Mouse (Mus musculus) lung, embryonic 16.5 days (tissue): ENCODE measurements around the gene Foxn3. TPM values are rescaled to one million over a fixed set of nuclear protein-coding genes. Genes with fewer than 3 reads are reported as not detected.

Experiments used
- ATAC-seq: fragments of 200-750 bp; cut with Nextera tagmentation; 2 replicates; pipeline ENCODE4 v1.8.0; 2017; ENCODE audit warnings: low read depth, mild to moderate bottlenecking, moderate library complexity
- H3K27ac ChIP-seq: fragments of 300-500 bp; sonication (generic); 2 replicates; pipeline ENCODE4 v1.5.1; 2014; ENCODE audit warnings: mild to moderate bottlenecking, control low read depth, low read length
- H3K27me3 ChIP-seq: fragments of 300-500 bp; sonication (generic); 2 replicates; pipeline ENCODE4 v1.6.1; 2014; ENCODE audit warnings: low read depth, low read length, mixed read lengths; ENCODE audit not compliant: control insufficient read depth, insufficient read depth
- H3K36me3 ChIP-seq: fragments of 300-500 bp; sonication (generic); 2 replicates; pipeline ENCODE4 v1.6.1; 2014; ENCODE audit warnings: low read length; ENCODE audit not compliant: control insufficient read depth, insufficient read depth
- H3K4me1 ChIP-seq: fragments of 300-500 bp; sonication (generic); replicated peaks from 2 replicates; pipeline ENCODE4 v1.6.1; 2014; ENCODE audit warnings: low read length, mixed read lengths; ENCODE audit not compliant: control insufficient read depth, insufficient read depth
- H3K4me2 ChIP-seq: fragments of 300-500 bp; sonication (generic); 2 replicates; pipeline ENCODE4 v1.6.1; 2014; ENCODE audit warnings: low read depth, low read length, control low read depth
- H3K4me3 ChIP-seq: fragments of 300-500 bp; sonication (generic); 2 replicates; pipeline ENCODE4 v1.5.1; 2014; ENCODE audit warnings: mild to moderate bottlenecking, low read length, control low read depth
- H3K9ac ChIP-seq: fragments of 300-500 bp; sonication (generic); 2 replicates; pipeline ENCODE4 v1.6.1; 2014; ENCODE audit warnings: low read length, control low read depth
- H3K9me3 ChIP-seq: fragments of 300-500 bp; sonication (generic); 2 replicates; pipeline ENCODE4 v1.6.1; 2016; ENCODE audit warnings: low read length; ENCODE audit not compliant: control insufficient read depth
- WGBS: fragments of 180-500 bp; shearing (Covaris S2); extraction: QIAGEN DNeasy Blood & Tissue Kit; methylation state at CpG from one replicate; pipeline ENCODE4 v1.1.7; 2014; 5-methylcytosine and 5-hydroxymethylcytosine counted together
- polyA plus RNA-seq: library from polyadenylated mRNA; unstranded; fragments of >200 nt; fragmentation: Nextera tagmentation; extraction: Ambion mirVana; gene quantifications from 2 replicates; pipeline ENCODE4 v1.2.1, GENCODE M21; 2015

The Foxn3 gene
- polyA plus RNA-seq, 1 experiment from 2014 or later = 60.8 TPM

DNA sequence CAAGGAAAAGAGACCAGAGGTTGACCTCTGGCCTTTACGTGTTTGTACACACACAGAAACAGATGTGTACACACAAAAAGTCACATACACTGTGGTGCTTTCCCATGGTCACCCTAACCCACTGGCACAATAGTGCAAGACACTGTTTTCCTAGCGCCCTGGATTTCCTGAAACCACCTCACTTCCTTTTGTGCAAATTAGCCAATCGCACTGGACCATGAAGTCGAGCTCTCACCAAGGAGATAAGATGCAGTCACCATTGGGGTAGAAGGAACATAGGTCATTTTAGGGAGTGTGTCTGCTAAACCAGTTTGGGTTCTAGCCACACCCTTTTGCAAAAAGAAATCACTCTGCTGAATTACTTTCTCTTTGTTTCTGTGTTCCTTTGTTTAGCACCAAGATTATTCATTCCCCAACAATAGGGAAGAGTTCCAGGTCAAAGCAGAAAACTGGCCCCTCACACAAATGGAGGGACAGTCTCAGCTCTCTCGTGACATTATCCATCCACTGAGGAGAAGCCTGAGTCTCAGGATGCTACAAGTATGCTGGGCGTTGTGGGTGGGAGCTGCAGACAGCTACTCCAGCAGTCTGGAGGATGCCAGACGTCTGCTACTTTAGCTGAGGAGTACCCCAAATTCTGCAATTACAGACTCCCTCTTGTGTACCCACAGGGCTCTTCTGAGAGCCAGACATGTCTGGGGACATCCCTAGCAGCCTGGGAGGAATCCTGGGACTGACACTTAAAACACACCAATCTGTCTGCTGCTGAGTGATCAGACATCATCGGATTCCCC is 202.2 kb downstream of the Foxn3 start:
- H3K4me2 ChIP-seq = no peak overlapping the region
- no peak overlapping the region for H3K27ac ChIP-seq
- no peaks in the 10 kb centered on the region for H3K36me3 ChIP-seq
- ATAC-seq = no peak
- 61% methylated on average over 8 of the region's 8 CpGs for WGBS
- H3K4me1 ChIP-seq = peaks cover 13% of the 10 kb centered on the region; the same call in 1 of the 2 replicates
- no peak overlapping the region for H3K9ac ChIP-seq
- H3K27me3 ChIP-seq = no peaks in the 10 kb centered on the region
- no peak overlapping the region for H3K4me3 ChIP-seq
- H3K9me3 ChIP-seq = no peaks in the 10 kb centered on the region

DNA sequence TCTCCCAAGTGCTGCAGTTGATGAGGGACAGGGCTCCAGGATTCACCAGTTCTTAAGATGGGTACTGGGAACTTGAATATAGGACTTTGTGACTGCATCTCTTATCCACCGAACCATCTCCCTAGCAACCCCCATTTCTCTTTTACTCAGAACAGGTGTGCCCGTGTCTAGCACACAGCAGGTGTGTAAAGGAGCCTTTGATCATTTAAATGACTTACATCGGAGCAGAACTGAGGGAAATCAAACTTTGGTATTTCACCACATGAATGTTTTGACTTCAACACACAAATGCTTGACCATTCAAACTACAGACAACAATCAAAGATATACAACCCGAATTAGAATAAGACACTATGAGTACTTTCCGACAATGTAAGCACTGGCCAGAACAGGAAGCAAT is 204.7 kb downstream of the Foxn3 start:
- H3K4me2 ChIP-seq = no peak overlapping the region
- H3K4me3 ChIP-seq = no peak overlapping the region
- no peak for ATAC-seq
- H3K27me3 ChIP-seq = no peaks in the 10 kb centered on the region
- peaks cover 13% of the 10 kb centered on the region; the same call in 1 of the 2 replicates for H3K4me1 ChIP-seq
- no peaks in the 10 kb centered on the region for H3K9me3 ChIP-seq
- no peak overlapping the region for H3K27ac ChIP-seq
- no peaks in the 10 kb centered on the region for H3K36me3 ChIP-seq
- H3K9ac ChIP-seq = no peak overlapping the region
- WGBS = 78% methylated on average over 5 of the region's 5 CpGs

DNA sequence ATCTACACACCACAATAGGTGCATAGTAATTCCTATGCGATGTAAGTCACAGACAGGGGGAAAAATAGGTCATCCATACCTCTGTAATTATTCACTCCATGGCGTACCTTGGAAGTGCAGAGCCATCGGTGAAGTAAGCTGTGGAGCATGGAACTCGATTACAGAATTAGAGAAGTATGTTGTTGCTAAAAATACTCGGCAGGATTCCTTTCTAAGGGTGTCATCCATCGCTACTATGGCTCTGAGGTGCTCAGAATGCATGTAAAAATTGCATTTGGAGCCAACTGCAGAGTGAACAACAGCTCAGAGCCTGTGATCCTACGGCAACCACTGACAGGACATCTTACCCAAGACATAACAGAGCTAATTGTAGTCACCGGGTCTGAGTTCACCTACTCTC is 206.7 kb downstream of the Foxn3 start:
- H3K36me3 ChIP-seq = no peaks in the 10 kb centered on the region
- 82% methylated on average over 8 of the region's 8 CpGs for WGBS
- ATAC-seq = no peak
- H3K9me3 ChIP-seq = no peaks in the 10 kb centered on the region
- no peak overlapping the region for H3K27ac ChIP-seq
- no peaks in the 10 kb centered on the region for H3K27me3 ChIP-seq
- peaks cover 16% of the 10 kb centered on the region for H3K4me1 ChIP-seq
- H3K9ac ChIP-seq = no peak overlapping the region
- H3K4me3 ChIP-seq = no peak overlapping the region
- no peak overlapping the region for H3K4me2 ChIP-seq

DNA sequence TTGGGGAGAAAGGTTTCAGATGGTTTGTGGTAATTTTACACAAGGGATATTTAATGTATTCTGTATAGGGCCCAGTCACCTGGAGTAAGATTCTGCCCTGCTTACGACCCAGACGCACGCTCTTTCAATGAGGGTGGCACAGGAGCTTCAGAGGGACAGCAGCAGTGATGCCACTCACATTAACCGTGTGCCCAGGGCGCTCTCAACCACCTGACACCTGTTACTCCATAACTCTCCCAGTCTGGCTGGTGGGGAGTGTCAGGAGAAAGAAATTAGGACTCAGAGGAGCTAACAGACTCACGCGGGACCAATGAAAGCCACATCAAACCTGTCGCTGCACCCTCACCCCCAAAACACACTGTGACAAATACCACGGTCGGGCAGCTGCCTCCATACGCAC is 209.7 kb downstream of the Foxn3 start:
- Histone ChIP-seq H3K9me3 (no peaks in the 10 kb centered on the region), H3K36me3 (no peaks in the 10 kb centered on the region), H3K4me1 (peaks cover 20% of the 10 kb centered on the region), H3K4me3 (no peak overlapping the region), H3K4me2 (no peak overlapping the region), H3K9ac (no peak overlapping the region), H3K27me3 (no peaks in the 10 kb centered on the region), H3K27ac (no peak overlapping the region)
- no peak for ATAC-seq
- WGBS = 90% methylated on average over 11 of the region's 11 CpGs

DNA sequence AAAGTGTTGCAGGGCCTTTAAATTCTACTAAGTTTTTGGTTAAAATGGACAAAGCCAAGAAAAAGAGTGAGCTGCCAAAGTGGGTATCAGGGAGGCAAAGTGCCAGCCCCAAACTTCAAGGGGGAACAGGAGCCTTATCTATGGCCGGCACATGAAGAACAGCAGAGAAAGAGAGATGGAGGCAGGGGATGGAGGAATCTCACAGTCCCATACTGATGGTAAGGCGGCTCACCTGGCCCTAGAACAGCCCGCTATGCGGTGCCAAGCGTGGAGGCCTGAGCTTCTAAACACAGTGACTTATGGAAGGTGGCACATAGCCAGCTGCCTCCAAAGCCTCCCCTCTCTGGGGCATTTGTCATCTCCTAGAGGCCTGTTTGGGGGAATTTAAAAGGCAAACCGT is 210.8 kb downstream of the Foxn3 start:
- no peaks in the 10 kb centered on the region for H3K36me3 ChIP-seq
- H3K4me2 ChIP-seq = no peak overlapping the region
- no peak overlapping the region for H3K4me3 ChIP-seq
- no peak overlapping the region for H3K9ac ChIP-seq
- H3K27ac ChIP-seq = peak overlapping the region; percentile 49
- no peaks in the 10 kb centered on the region for H3K9me3 ChIP-seq
- 71% methylated on average over 6 of the region's 6 CpGs for WGBS
- H3K4me1 ChIP-seq = peaks cover 22% of the 10 kb centered on the region
- no peaks in the 10 kb centered on the region for H3K27me3 ChIP-seq
- peak; percentile 26 for ATAC-seq

DNA sequence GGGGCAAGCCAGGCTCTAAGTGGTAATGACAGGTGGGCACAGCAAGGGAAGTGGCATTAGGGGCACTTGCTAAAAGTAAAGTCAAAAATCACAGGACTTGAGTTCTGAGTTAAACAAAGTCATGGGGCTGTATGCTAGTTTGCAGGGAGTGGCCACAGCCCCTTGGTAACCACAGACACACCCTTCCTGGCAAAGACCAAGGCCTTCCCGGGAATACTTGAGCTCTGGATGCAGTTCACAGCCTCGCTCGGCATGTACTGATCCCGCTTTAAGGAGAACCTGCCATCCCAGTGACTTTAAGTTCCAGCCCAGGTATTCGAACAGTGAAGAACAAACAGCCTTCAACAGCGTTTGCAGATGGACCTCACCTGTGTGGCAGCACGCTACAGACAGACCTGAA is 211.2 kb downstream of the Foxn3 start:
- Histone ChIP-seq H3K27ac (peak overlapping the region; percentile 49), H3K27me3 (no peaks in the 10 kb centered on the region), H3K36me3 (no peaks in the 10 kb centered on the region), H3K4me3 (no peak overlapping the region), H3K4me1 (peaks cover 22% of the 10 kb centered on the region), H3K9me3 (no peaks in the 10 kb centered on the region), H3K4me2 (no peak overlapping the region), H3K9ac (no peak overlapping the region)
- peak; percentile 74 for ATAC-seq
- WGBS = 50% methylated on average over 7 of the region's 7 CpGs

DNA sequence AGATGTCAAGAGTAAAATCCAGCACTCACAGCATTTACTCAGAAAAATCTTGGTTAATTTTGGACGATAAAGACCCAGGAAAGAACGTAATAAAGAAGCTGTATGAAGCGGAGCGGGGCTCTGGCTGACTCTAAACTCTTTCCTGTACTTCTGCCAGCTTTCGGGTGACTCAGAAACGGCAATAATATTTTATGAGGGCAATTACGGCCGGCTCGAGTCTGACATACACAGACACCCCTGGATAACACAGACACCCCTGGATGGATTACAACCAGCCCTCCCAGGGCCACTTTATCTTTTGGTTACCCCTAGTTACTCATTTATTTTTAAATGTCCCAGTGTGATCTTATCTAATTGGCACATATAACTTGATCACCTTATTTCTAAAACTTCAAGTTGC is 211.7 kb downstream of the Foxn3 start:
- H3K9ac ChIP-seq = no peak overlapping the region
- H3K27ac ChIP-seq = no peak overlapping the region
- no peaks in the 10 kb centered on the region for H3K36me3 ChIP-seq
- no peak overlapping the region for H3K4me3 ChIP-seq
- H3K27me3 ChIP-seq = no peaks in the 10 kb centered on the region
- H3K9me3 ChIP-seq = no peaks in the 10 kb centered on the region
- peaks cover 22% of the 10 kb centered on the region for H3K4me1 ChIP-seq
- WGBS = 43% methylated on average over 9 of the region's 9 CpGs
- no peak overlapping the region for H3K4me2 ChIP-seq
- ATAC-seq = no peak

DNA sequence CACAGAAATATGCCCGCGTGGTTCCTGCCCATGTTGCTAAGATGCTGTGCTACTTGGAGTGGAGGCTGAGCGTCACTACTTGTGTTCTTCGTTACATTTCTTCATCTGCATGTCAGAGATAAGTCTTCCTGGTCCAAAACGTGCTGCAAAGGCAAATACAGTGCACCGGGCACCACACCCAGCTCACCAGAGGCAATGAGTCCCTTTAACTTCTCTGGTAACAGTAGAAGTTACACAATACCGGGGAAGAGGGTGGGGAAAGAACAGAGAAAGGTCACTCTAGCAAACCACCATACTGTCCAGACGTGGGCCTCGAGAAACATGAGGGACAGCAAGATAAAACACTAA is 213.8 kb downstream of the Foxn3 start:
- H3K27me3 ChIP-seq = no peaks in the 10 kb centered on the region
- no peak overlapping the region for H3K27ac ChIP-seq
- no peaks in the 10 kb centered on the region for H3K9me3 ChIP-seq
- no peak for ATAC-seq
- no peaks in the 10 kb centered on the region for H3K36me3 ChIP-seq
- H3K4me2 ChIP-seq = no peak overlapping the region
- H3K4me1 ChIP-seq = peaks cover 29% of the 10 kb centered on the region
- H3K9ac ChIP-seq = no peak overlapping the region
- H3K4me3 ChIP-seq = no peak overlapping the region
- 68% methylated on average over 9 of the region's 9 CpGs for WGBS

DNA sequence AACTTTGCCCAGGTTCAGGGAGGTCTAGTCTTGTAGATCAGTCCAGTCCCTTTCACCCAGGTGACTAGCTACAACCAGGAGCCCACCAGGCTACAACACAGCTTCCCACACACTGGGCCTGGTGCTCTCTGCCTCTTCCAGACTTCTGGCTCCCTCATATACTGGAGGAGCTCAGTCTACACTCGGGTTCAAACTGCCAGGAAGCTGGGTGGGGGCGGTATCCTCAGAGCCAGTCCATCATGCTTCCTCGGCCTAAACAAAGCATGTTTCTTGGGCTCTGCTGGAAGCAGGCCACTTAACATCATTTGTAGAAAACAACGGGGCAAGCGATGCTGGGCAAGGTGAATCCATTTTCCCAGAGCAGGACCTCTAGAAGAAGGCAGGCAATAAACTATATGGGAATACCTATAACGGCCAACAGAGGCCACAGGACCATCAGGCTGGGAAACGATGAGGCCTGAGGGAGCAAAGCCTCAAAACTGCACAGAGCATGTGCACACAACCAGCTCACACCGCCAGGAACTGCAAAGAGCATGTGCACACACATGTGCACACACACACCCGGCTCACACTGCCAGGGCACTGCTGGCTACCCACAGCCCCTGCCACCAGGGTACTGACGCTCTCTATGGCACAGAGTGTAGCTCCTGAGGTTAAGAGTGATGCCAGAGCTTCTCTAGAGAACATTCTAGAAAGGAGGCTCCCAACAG is 214.3 kb downstream of the Foxn3 start:
- H3K4me3 ChIP-seq = no peak overlapping the region
- H3K27ac ChIP-seq = no peak overlapping the region
- ATAC-seq = no peak
- H3K9ac ChIP-seq = no peak overlapping the region
- no peaks in the 10 kb centered on the region for H3K9me3 ChIP-seq
- no peaks in the 10 kb centered on the region for H3K27me3 ChIP-seq
- no peak overlapping the region for H3K4me2 ChIP-seq
- peaks cover 29% of the 10 kb centered on the region for H3K4me1 ChIP-seq
- WGBS = 70% methylated on average over 10 of the region's 10 CpGs
- no peaks in the 10 kb centered on the region for H3K36me3 ChIP-seq
